Mouse (Mus musculus): ENCODE measurements around the gene Hoxb3.

The Hoxb3 gene

DNA sequence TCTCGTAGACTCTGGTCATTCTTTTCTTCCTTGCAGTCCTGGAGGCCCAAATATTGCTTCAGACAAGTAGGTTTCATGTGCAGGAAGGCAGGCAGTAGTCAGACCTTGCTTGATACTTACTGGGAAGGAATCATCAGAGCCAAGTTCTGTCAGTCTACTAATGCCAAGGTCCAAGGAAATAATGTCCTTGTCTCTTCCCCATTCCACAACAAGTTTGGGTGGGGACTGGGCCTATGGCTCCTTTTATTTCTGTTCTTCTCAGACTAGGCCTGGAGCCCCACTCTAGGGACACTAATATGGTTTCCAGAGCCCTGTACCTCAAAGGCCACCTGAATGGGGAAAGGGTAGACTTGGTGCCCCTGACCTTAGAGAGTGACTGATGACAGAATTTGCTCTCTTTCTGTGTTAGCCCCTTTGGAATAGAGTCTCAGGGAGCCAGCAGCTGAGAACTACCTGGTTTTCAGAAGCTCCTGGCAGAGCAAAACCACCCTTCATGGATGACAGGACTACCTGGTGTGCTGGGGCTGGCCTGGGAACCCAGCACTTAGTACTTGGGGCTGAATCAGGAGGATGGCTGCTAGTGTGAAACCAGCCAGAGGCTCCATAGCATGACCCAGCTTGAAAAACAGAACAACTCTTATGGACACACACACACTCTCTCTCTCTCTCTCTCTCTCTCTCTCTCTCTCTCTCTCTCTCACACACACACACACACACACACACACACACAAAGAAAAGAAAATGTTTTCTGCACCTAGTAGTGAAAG, 34.5 kb upstream of the Hoxb3 start:
- DNase-seq (ENCODE audit: extremely low read depth, low read depth, low spot score): no peak

DNA sequence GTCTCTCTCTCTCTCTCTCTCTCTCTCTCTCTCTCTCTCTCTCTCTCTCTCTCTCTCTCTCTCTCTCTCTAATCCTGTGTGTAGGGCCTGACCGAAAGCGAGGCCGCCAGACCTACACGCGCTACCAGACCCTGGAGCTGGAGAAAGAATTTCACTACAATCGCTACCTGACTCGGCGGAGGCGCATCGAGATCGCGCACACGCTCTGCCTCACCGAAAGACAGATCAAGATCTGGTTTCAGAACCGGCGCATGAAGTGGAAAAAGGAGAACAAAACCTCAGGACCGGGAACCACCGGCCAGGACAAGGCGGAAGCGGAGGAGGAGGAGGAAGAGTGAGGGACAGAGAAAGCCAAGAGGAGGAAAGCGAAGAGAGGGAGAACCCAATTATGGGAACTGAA, 33.8 kb upstream of the Hoxb3 start:
- no peak for DNase-seq (ENCODE audit: extremely low read depth, low read depth, low spot score)

DNA sequence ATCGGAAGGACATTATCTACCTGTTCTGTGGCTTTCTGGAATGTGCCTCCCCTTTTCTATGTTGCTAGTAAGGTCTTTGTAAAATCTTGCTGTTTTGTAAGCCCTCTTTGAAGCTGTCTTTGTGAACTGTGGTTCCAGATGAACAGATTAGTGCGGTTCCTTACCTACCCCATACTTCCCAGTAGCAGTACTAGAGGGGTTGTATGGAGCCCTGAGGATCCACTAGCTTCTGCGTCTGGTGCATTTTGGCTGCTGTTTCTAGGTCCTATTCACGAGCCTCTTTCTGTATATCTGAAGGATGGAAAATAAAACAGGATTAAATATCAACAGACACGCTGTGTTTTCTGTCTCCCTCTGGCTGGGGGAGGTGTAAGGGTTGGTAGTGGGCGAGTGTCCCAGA, 33.3 kb upstream of the Hoxb3 start:
- no peak for DNase-seq (ENCODE audit: extremely low read depth, low read depth, low spot score)

DNA sequence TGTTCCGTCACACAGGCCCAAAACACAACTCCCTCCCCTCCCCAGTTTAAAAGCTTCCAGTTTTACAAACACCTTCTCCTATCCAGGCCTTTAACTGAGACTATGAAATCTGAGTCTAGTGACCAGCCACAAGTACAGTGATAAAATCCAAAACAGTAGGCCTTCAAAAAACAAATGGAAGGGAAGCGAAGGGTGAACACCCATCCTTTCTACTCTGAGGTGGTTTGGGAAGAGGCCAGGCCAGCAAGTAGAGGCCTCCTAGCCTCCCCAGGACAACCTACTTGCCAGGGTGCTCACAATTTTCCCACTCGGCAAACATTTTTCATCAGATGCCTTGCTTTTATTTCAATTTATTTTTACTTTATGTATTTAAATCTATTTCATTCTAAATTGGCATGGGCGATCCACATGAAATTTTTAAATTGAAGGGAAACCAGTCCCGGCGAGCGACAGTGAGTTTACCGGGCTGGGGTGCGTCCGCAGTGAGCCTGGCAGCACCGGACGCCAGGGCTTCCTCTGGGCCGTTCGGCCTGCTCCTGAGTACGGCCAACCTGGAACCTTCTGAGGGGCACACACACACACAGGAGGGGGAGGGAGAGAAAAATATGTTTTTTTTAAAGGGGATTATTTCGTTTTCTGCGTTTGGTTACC, 32.3 kb upstream of the Hoxb3 start:
- DNase-seq (ENCODE audit: extremely low read depth, low read depth, low spot score): no peak

DNA sequence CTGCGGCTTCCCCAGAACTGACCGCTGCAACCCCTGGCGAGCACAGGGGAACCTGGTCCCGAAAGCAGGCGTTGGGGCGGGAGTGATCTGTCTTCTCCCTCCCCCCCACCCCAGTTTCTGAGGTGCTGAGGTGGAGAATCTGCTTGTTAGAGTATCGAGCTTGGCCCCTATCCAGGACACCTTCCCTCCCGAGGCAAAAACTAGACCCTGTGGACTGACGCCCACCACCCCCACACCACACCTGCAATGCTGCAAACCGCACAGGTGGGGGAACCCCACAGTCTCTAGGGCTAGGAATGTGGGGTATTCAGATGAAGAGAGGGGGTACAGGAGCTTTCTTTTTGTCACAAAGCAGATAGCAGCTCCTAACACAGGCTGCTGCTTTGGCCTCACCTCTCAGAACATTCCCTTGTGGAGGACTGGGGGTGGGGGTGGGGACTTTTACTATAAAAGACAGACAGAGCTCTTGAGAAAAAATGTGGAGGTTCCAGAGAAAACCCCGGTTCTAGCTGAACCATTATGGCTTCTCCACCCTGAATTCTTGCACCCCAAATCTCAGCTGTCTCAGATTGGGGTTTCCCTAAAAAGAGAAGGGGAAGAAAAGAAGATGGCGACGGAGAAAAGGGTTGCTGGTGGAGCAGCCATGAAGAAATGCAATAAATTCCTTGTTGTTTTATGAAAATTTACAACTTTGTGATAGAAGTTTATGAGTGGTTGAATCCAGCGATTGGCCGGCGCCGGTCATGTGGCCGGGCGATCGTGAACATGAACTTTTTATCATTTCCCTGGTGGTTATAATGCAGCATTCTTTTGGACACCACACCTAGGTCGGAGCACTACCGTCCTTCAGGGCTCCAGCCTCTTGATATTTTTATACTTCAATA, 31.2 kb upstream of the Hoxb3 start, which contains the start of gene Hoxb6:
Gene Hoxb6 (plus strand): TSS at position 796 of the 884 bp plus-strand sequence.
- DNase-seq (ENCODE audit: extremely low read depth, low read depth, low spot score): no peak

DNA sequence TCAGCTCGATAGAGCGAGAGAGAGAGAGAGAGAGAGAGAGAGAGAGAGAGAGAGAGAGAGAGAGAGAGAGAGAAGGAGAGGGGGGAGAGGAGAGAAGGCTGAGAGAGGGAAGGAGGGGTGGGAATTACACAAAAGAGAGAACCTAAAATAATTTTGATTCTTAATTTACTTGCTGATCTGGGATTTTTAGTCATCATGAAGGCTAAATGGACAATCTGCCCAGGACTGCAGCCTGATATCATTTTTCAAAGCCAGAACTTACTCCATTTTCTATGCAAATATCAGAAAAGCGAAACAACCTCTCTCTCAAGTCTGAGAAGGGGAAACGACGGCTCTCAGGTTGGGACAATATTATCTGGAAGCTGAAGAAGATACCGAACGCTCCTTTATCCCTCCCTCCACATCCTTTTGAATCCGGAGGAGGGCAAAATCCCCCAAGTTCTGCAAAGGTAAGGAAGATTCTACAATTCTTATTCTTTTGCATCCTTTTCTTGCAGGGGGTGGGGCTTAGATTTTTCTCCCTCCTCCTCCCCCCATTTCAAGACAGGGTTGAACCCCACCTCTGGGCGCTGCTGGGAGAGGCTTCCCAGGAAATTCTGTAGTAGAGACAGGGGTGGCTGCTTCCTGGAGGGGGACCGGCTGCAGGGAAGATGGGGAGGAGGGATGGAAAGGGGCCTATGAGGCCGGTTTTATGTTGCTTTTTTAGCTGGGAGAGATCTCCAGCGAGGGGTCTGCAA, 30.4 kb upstream of the Hoxb3 start:
- no peak for DNase-seq (ENCODE audit: extremely low read depth, low read depth, low spot score)

DNA sequence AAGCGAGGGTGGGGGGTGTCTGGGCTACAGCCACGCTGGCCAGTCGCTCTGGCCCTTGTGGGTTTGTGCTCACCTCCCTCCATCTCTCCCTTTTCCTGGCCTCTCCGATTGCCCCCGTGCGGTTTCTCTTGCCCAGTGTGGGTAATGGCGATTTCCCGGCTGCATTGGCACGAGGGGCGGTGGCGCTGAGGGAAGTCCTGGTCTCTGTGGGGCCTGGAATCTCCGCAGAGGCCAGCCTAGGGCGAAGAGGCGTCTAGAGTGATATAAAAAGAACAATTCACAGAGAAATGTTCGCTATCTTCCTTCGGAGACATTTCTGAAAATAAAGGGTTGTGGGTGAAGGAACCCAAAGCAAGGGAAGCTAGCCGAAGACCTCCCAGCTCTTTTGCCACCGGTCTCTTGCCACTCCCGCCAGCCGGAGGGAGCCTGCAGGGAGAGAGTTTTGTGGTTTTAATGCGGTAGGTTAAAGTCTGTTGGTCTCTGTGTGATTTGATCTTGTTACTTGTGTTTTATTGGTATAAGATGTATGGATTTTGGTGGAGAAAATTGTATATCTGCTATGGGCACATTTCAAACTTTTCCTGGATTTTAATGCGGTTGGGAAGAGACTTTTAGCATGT, 29.7 kb upstream of the Hoxb3 start:
- DNase-seq (ENCODE audit: extremely low read depth, low read depth, low spot score): no peak

DNA sequence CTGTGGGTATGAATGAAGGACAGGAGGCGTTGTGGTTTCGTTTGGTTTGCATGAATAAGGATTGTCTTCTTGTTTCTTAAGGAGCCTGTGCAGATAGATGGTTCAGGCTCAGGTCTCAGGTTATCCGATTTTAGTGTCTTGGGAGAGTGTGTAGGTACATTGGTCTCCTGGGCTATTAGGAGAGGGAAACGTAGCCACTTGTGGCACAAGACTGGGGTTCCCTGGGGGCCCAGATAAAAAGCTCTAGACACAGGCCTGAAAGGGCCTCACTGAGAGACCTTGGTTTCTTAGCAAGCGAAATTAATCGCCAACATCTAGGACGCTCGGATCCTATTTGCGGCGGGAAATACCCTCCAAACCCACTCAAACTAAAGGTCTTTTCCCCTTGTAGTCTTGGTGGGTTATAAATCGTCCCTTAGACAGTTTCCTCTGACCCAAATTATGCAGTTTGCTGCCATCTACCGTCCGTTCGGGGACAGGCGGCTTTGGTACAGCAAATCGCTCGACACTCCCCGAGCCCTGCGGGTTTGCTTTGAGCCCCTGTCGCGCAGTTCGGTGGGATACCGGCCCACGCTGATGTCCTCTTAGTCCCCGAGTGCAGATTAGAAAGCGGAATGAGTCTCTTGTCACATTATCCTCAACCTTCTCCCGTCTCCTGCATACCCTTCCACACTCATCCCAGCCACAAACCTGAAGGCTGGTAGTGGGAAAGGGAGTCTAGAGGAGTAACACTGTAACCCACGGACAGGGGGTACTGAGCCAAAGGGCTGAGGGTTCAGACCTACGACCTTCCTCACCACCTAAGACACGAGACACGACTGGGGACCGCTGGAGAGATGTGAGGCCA, 28.7 kb upstream of the Hoxb3 start:
- DNase-seq (ENCODE audit: extremely low read depth, low read depth, low spot score): no peak

DNA sequence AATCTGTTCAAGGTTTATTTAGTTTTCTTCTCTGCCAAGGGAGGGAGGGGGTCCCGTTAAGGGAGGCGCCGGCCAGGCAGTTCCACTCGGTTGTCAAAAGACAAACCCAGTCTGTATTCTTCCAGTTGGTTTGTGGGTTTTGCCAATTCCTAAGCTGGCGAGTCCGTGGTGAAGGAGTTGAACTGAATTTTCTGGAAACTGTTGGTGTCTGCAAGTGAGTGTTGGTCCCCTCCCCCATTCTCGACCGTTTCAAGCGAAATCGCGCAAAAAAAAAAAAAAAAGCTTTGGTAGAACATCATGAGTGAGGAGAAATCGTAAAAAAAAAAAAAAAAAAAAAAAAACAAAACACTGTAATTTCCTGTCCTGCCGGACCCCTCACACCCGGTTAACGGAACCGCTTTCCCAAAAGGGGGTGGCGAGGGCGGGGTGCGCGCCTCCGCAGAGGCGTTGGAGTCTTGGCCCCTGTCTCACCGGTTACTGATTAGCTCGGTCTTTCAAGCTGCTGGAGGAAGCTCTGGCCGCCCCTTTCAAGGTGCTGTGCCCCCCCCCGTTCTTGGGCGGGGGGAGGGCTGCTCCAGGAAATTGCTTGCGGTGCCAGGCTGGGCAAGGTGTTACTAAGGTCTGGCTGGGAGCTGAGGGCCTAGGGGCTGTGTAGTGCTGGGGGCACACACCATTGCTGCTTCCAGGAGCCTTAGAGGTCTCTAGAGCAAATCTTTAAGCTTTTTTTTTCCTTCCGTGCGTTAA, 27.9 kb upstream of the Hoxb3 start:
- no peak for DNase-seq (ENCODE audit: extremely low read depth, low read depth, low spot score)

DNA sequence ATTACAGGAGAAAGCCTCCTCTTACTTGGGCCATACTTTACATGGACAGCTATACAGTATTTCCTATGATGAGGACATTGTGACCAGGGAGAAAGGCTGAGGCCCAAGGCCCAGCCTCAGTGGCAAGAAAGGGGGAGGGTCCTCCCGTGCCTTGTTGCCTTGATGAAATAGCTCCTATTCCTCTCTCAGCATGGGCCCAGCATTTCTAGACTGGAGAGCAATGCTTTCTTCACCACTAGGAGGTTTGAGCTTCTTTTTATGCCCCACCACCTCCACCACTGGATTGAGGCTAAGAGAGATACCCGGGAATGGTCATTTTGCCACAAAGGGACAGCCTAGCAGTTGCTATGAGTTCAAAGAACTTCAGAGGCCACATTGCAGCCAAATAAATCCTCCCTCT, 26.1 kb upstream of the Hoxb3 start:
- no peak for DNase-seq (ENCODE audit: extremely low read depth, low read depth, low spot score)

DNA sequence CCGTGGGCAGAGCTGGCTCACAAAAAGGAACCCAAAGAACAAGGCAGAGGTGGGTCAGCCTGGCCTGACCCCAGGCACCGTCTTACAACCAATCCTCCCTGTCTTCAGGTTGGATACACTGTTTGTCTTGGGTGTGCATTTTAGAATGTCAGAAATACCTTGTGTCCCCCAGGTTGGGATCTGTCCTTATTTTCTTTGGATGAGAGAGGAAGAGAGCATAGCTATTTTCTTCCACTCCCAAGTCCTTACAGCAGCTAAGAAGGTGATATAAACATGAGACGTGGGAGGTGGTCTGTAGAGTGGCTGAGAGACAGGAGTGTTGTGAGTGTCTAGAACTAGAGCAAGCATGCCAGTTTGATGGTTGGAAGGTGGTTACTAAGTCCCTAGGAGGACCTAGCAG, 25.7 kb upstream of the Hoxb3 start:
- DNase-seq (ENCODE audit: extremely low read depth, low read depth, low spot score): no peak

DNA sequence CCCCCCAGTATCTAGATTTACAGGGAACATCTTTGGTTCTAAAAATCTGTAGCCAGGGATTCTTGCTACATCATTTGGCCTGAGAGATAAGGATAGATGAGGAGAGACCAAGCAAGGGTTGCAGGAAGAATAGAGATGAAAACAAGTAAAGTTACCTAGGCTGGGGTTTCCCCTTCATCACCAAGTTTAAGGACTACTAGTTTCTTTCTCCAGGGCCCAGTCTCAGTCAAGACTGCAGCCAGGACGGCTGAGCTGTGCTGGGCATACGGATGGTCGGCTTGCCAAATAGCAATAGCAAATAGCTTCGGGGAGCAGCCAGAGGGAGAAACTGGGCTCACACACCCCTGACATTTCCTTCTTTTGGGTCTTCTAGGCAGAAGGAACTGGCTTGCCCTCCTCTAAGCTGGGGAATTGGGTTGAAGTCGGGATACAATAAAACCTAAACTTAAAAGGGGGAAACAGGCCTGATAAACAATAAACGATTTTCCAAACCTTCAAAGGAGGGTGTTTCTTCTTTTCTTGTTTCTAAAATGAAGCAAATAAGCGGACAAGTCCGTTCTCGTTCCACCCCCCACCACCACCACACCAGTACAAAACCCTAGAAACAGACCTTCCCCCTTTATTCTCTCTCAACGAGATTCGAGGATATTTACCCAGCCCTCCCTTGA, 25.0 kb upstream of the Hoxb3 start:
- no peak for DNase-seq (ENCODE audit: extremely low read depth, low read depth, low spot score)

DNA sequence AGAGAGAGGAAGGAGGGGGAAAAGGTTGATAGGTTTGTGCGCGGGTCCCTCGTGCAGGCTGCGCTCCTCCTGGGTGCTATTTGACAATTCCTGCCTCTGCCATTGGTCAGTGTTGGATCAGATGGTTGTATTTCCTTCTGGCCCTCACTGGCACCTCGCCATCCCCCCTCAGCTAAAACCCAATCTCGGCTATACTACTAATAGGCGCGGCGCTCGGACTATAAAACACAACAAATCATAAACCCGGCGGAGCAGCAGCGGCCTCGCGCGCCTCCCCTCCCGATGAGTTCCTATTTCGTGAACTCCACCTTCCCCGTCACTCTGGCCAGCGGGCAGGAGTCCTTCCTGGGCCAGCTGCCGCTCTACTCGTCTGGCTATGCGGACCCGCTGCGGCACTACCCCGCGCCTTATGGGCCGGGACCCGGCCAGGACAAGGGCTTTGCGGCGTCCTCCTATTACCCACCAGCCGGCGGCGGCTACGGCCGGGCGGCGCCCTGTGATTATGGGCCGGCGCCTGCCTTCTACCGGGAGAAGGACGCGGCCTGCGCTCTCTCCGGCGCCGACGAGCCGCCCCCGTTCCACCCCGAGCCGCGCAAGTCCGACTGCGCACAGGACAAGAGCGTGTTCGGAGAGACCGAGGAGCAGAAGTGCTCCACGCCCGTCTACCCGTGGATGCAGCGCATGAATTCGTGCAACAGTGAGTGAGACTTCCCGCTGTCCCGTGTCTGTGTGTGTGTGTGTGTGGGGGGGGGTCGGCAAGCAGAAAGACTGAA, 24.0 kb upstream of the Hoxb3 start:
- DNase-seq (ENCODE audit: extremely low read depth, low read depth, low spot score): no peak

DNA sequence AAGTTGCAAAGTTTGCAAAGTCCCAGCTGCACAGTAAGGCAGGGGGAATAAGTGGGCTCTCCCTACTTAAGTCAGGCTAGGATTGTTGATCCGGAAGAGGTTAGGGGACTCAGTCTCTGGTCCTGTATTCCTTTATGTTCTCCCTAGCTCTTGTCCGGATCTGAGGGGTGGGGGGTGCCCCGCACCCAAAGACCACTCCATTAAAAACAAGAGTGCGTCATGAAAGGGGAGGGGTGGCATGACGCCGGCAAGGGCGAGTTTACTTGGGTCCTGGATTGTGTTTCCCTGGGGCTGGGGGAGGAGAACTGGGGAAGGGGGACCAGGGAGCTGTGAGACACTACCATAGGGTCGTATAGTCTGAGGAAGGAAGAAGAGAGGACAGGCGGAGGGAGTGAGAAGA, 23.3 kb upstream of the Hoxb3 start:
- no peak for DNase-seq (ENCODE audit: extremely low read depth, low read depth, low spot score)

DNA sequence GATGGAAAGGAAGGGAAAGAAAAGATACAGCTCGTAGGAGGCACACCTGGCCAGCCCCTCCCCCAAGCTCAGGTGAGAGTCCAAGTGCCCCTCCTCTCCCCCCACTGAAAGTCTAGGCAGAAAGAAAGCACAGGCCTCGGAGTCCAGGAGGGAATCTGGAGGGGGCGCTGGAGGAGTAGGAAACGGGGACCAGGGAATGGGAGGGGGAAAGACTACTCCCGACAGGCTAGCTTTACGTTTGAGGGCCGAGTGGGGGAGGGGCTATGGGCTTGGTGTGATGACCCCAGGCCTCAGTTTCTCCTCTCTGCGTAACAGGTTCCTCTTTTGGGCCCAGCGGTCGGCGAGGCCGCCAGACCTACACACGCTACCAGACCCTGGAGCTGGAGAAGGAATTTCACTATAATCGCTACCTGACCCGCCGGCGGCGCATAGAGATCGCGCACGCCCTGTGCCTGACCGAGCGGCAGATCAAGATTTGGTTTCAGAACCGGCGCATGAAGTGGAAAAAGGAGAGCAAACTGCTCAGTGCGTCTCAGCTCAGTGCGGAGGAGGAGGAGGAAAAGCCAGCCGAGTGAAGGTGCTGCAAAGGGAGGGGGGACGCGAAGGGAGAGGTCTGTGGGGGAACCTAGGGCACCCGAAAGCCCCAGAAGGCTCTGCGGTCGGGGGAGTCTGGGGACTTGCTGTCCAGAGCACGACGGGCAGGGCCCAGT, 22.6 kb upstream of the Hoxb3 start:
- DNase-seq (ENCODE audit: extremely low read depth, low read depth, low spot score): no peak

DNA sequence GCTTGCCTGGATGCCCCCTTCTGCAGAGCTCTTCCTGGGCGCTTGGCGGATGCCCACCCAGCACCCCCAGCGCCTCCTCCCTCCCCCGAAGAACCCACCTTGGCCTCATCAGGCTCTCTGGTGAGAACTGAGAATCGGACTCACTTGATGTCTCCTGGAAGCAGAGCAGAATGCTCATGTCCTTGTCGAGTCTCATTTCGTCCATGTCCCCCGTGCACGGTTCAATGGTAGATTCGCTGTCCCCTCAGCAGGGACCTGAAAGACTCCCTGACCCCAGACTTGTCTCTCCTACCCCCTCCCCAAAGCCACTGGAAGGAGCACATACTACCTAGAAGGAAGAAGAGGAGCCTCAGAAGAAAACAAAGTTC, 22.1 kb upstream of the Hoxb3 start:
- DNase-seq (ENCODE audit: extremely low read depth, low read depth, low spot score): no peak

DNA sequence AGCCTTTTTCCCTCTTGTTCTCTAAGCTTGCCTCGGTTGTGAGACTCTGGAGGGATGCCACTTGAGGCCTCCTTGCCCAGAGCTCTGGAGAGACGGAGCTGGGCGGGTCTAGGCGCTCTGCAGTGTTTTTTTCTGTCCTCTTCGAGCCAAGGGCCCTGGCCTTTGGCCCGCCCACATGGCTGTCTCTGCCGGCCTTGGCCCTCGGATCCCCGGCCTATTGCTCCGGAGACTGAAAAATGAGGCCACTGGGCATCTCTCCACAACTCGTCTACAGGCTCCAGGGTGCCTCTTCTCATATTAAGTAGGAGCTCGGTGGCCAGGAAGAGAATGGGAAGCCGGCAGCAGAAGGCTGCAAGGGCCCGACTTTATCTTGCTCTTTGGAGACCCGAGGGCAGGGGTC, 21.3 kb upstream of the Hoxb3 start:
- DNase-seq (ENCODE audit: extremely low read depth, low read depth, low spot score): no peak

Measured in fat pad, adult 2 months (tissue).